Mouse (Mus musculus) spleen, adult 18-20 months (tissue): ENCODE data around the gene Nup205.

Experiments used
- DNase-seq, 2 experiments: peaks; one replicate each; pipeline ENCODE4 v3.0.0; 2022; ENCODE audit warnings: mixed read lengths in 2 of 2

Nup205 gene

GRCm38 (mm10) chr6:35288920-35289319, 111.7 kb downstream of the Nup205 start:
- DNase-seq: no peak

DNA sequence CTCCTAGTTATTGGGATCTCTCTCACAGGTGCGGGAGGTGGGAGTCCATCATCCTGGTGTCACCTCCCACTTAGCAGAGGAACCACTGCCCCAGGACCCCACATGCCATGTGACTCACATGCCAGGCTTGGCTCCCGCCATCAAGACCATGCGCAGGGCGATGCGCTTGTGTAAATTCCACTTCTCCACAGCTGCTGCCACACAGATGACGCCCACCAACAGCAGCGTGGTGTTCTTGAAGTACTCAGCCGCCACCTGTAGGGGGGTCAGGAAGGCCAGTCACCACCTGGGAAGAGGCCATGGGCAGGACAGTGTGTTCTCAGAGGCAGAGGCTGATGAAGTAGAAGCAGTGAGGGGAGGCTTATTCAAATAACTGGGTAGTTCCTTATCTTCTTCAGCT, 112.5 kb downstream of the Nup205 start:
- no peak for DNase-seq

- DNase-seq: no peak
Observed at GRCm38 (mm10) chr6:35294964-35295363, 117.7 kb downstream of the Nup205 start.

DNA sequence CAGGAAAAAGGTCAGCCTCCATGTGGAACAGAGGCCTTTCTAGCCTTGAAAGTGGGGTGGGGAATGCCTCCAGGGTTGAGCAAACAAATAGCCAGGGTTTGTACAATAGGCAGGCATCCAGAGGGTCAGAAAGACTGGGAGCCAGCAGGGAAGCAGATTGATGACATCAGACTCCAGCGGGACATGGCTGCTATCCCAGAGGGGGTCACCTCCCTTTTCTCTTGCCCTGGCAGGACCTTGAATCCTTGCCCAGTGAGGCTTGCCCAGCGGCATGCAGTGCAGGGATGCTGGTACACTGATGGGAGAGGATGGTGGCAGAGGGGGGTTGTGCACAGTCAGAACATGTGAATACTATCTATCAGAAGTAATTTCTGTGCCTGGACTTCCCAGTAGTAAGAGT, 119.8 kb downstream of the Nup205 start:
- DNase-seq: no peak
